ENCODE assay signal across 11 mouse cellular contexts in genomic region chrX:36884719-36885118, GRCm38 (mm10). TPM values are rescaled to one million over a fixed set of nuclear protein-coding genes. Genes with fewer than 3 reads are reported as not detected.
DNase-seq lines count a peak whose midpoint lies in the region; ATAC-seq and TF ChIP-seq lines count a peak whose summit lies in the region.
"Had no signal": no experiment of that assay in that cellular context is flagged by ENCODE, and none has a peak within 500 bp of the region (broad histone marks: within the 10 kb centered on the region; RNA-seq: fewer than 3 reads in every experiment).

No protein-coding gene starts in this region.

- no peak for DNase-seq in kidney, postnatal 0 days (ENCODE audit: low spot score)
- peak; percentile 39 for DNase-seq in testis, postnatal 10 days (ENCODE audit: low spot score)
- DNase-seq in testis, postnatal 14 days (ENCODE audit: low spot score) = no peak
- peak; percentile 68 for DNase-seq in R1 (ENCODE audit: low read depth, low spot score)
- DNase-seq in retina, embryonic 14.5 days (ENCODE audit: low spot score) = peak; percentile 18
- DNase-seq in hindbrain, embryonic 11.5 days (ENCODE audit: low spot score) = no peak
- DNase-seq in gastrocnemius, postnatal 25 days = no peak
- DNase-seq: cerebellum, adult 18-20 months; heart, adult 11 months had no signal

- WGBS in kidney, postnatal 0 days = 68% methylated on average over 1 of the region's 1 CpGs
- 86% methylated on average over 1 of the region's 1 CpGs for WGBS in kidney, embryonic 15.5 days
- 84% methylated on average over 1 of the region's 1 CpGs for WGBS in hindbrain, embryonic 11.5 days

- ATAC-seq in kidney, postnatal 0 days (replicated peaks; ENCODE audit: low FRiP score, low read depth) = no peak
- no peak for ATAC-seq in kidney, embryonic 15.5 days (replicated peaks; ENCODE audit: low FRiP score)
- no peak for ATAC-seq in hindbrain, embryonic 11.5 days (ENCODE audit: low FRiP score)

- no peaks in the 10 kb centered on the region for H3K27me3 ChIP-seq in kidney, postnatal 0 days (ENCODE audit: insufficient read depth, low read length)
- no peaks in the 10 kb centered on the region for H3K27me3 ChIP-seq in kidney, embryonic 15.5 days
- no peaks in the 10 kb centered on the region for H3K27me3 ChIP-seq in hindbrain, embryonic 11.5 days (ENCODE audit: control insufficient read depth, insufficient read depth, low read length)
- H3K27me3 ChIP-seq: hindbrain, embryonic 15.5 days had no signal

- H3K27ac ChIP-seq in kidney, postnatal 0 days = no peak overlapping the region
- H3K27ac ChIP-seq in kidney, embryonic 15.5 days = no peak overlapping the region
- no peak overlapping the region for H3K27ac ChIP-seq in hindbrain, embryonic 11.5 days (ENCODE audit: low read depth, low read length)
- H3K27ac ChIP-seq: hindbrain, embryonic 15.5 days had no signal

- no peak overlapping the region for H3K4me3 ChIP-seq in kidney, postnatal 0 days (replicated peaks; ENCODE audit: low read depth, low read length)
- no peak overlapping the region for H3K4me3 ChIP-seq in kidney, embryonic 15.5 days (replicated peaks)
- no peak overlapping the region for H3K4me3 ChIP-seq in hindbrain, embryonic 11.5 days (ENCODE audit: low read depth, low read length)
- H3K4me3 ChIP-seq: hindbrain, embryonic 15.5 days had no signal

- no peak overlapping the region for H3K4me2 ChIP-seq in kidney, postnatal 0 days (ENCODE audit: low read length)
- no peak overlapping the region for H3K4me2 ChIP-seq in kidney, embryonic 15.5 days
- no peak overlapping the region for H3K4me2 ChIP-seq in hindbrain, embryonic 11.5 days (replicated peaks; ENCODE audit: low read depth, low read length)
- H3K4me2 ChIP-seq: hindbrain, embryonic 15.5 days had no signal

- H3K36me3 ChIP-seq in kidney, postnatal 0 days (ENCODE audit: insufficient read depth, low read length) = 0 out of 2 replicates have a peak, but pooled peaks cover 3% of the 10 kb centered on the region
- H3K36me3 ChIP-seq in kidney, embryonic 15.5 days = peaks cover 24% of the 10 kb centered on the region
- 0 out of 2 replicates have a peak, but pooled peaks cover 3% of the 10 kb centered on the region for H3K36me3 ChIP-seq in hindbrain, embryonic 11.5 days (ENCODE audit: control insufficient read depth, insufficient read depth, low read length)

- H3K4me1 ChIP-seq in kidney, postnatal 0 days (replicated peaks; ENCODE audit: insufficient read depth, low read length) = no peaks in the 10 kb centered on the region
- H3K4me1 ChIP-seq in kidney, embryonic 15.5 days = no peaks in the 10 kb centered on the region
- no peaks in the 10 kb centered on the region for H3K4me1 ChIP-seq in hindbrain, embryonic 11.5 days (replicated peaks; ENCODE audit: control insufficient read depth, insufficient read depth, low read length)
- H3K4me1 ChIP-seq: hindbrain, embryonic 15.5 days had no signal

- H3K9ac ChIP-seq in kidney, postnatal 0 days (ENCODE audit: low read depth, low read length) = no peak overlapping the region
- H3K9ac ChIP-seq in kidney, embryonic 15.5 days = no peak overlapping the region
- no peak overlapping the region for H3K9ac ChIP-seq in hindbrain, embryonic 11.5 days (ENCODE audit: low read depth, low read length)
- H3K9ac ChIP-seq: hindbrain, embryonic 15.5 days had no signal

- peak; percentile 44; the same call in 1 of the 2 replicates for TF ChIP-seq CTCF in kidney, postnatal 0 days (IDR thresholded peaks at IDR 0.05; ENCODE audit: low read depth)

- no peaks in the 10 kb centered on the region for H3K9me3 ChIP-seq in kidney, postnatal 0 days (replicated peaks; ENCODE audit: low read length)
- no peaks in the 10 kb centered on the region for H3K9me3 ChIP-seq in kidney, embryonic 15.5 days (replicated peaks)
- H3K9me3 ChIP-seq in hindbrain, embryonic 11.5 days (ENCODE audit: control insufficient read depth, low read length) = no peaks in the 10 kb centered on the region; the same call in 1 of the 2 replicates
- H3K9me3 ChIP-seq: hindbrain, embryonic 15.5 days had no signal

RNA-seq across cellular contexts. Expression of gene C330007P06Rik, which starts 10.8 kb away (rescaled TPM):
- polyA plus RNA-seq in kidney, postnatal 0 days (2015; fragmentation: Nextera tagmentation; extraction: Ambion mirVana) = 22.5 and 26.4 TPM in 2 replicates
- polyA plus RNA-seq in kidney, embryonic 15.5 days (2015; fragmentation: Nextera tagmentation; extraction: Ambion mirVana) = 30.9 and 32.9 TPM in 2 replicates
- 38.9 and 41.4 TPM in 2 replicates for polyA plus RNA-seq in hindbrain, embryonic 11.5 days (2014; fragmentation: Nextera tagmentation; extraction: Ambion mirVana)
- total RNA-seq in gastrocnemius, postnatal 25 days (2021) = 10 to 100 TPM; 10.9 to 11.2 TPM

RNA-seq across cellular contexts. Expression of gene Ube2a, which starts 11.0 kb away (rescaled TPM):
- 157 and 163 TPM in 2 replicates for polyA plus RNA-seq in kidney, postnatal 0 days (2015; fragmentation: Nextera tagmentation; extraction: Ambion mirVana)
- 103 and 118 TPM in 2 replicates for polyA plus RNA-seq in kidney, embryonic 15.5 days (2015; fragmentation: Nextera tagmentation; extraction: Ambion mirVana)
- polyA plus RNA-seq in hindbrain, embryonic 11.5 days (2014; fragmentation: Nextera tagmentation; extraction: Ambion mirVana) = 123 and 138 TPM in 2 replicates
- total RNA-seq in gastrocnemius, postnatal 25 days (2021) = 10 to 100 TPM; 35.5 to 42.7 TPM

RNA-seq across cellular contexts. Expression of gene Nkrf, which starts 18.0 kb away (rescaled TPM):
- 1.4 and 1.6 TPM in 2 replicates for polyA plus RNA-seq in kidney, postnatal 0 days (2015; fragmentation: Nextera tagmentation; extraction: Ambion mirVana)
- 1.3 and 1.7 TPM in 2 replicates for polyA plus RNA-seq in kidney, embryonic 15.5 days (2015; fragmentation: Nextera tagmentation; extraction: Ambion mirVana)
- polyA plus RNA-seq in hindbrain, embryonic 11.5 days (2014; fragmentation: Nextera tagmentation; extraction: Ambion mirVana) = 7.9 and 8.4 TPM in 2 replicates
- 1 to 10 TPM; 2.3 to 2.4 TPM for total RNA-seq in gastrocnemius, postnatal 25 days (2021)

Comparison
In these comparisons a context has a peak if more than half of its experiments do, and no peak if none do; other contexts are left out.
1. DNase-seq: peak in testis, postnatal 10 days (single experiment), R1 (single experiment) and retina, embryonic 14.5 days (single experiment); none in kidney, postnatal 0 days (single experiment), testis, postnatal 14 days (single experiment), hindbrain, embryonic 11.5 days (single experiment) and gastrocnemius, postnatal 25 days (single experiment).